Mouse (Mus musculus): ENCODE measurements around the gene Gm21425. TPM values are rescaled to one million over a fixed set of nuclear protein-coding genes. Genes with fewer than 3 reads are reported as not detected.

Gm21425 gene
- not detected for polyA plus RNA-seq (2017; shearing (Covaris generic))

DNA sequence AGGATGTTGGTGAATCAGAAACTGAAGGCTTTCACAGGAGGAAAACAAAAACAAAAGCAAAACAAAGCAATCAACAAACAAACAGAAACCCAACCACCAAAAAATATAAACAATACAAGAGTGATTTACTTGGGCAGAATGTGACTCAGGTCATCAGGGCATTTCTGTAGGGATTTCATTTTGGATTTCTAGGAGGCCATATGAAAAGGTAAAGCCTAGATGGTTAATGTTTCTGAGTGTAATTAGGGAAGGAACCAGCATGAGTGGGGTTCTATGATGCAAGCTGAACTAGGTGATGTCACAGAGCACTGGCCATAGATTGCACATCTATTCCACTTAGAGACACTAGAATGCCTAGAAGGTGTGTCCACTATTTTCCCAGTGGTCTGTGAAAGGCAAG is at the start of gene Gm21425:
Gene Gm21425, plus strand, starts transcription at position 301 of the 400 bp plus-strand sequence.

DNA sequence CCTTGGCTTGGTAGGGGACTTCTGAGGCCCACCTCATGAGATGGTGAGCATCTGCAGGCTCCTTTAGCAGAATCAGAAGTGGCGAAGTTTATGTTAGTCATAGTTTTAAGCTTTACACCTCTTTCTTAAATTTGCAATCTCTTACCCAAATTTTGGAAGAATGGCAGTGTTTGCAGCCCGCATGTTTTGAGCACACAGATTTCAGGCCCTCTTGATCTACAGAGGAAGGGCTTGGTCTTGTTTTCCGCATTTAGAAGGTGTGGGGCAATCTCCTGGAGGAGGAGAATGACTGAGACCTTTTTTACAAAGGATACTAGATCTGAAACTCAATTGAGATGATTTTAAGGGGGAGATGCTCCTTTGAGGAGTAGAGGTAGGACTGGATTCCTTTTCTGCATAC is 28.4 kb upstream of the Gm21425 start, which contains the start of gene Gm21891:
Gene Gm21891, minus strand, starts transcription at position 101 of the 400 bp plus-strand sequence.

Other genes starting within 250 kb of the Gm21425 start
- gene Gm20807, start 119.1 kb upstream of the Gm21425 start, polyA plus RNA-seq (2017; shearing (Covaris generic)): not detected
- not detected for gene Gm21891, start 28.5 kb upstream of the Gm21425 start, polyA plus RNA-seq (2017; shearing (Covaris generic))
- not detected for gene Gm21828, start 62.0 kb downstream of the Gm21425 start, polyA plus RNA-seq (2017; shearing (Covaris generic))
- gene Gm21440, start 90.4 kb downstream of the Gm21425 start, polyA plus RNA-seq (2017; shearing (Covaris generic)): not detected
- gene Gm21454, start 90.5 kb downstream of the Gm21425 start, polyA plus RNA-seq (2017; shearing (Covaris generic)): not detected
- gene Gm21725, start 187.1 kb downstream of the Gm21425 start, polyA plus RNA-seq (2017; shearing (Covaris generic)): not detected